Comparison of ENCODE assay signal across 20 mouse cellular contexts in the genomic region with DNA sequence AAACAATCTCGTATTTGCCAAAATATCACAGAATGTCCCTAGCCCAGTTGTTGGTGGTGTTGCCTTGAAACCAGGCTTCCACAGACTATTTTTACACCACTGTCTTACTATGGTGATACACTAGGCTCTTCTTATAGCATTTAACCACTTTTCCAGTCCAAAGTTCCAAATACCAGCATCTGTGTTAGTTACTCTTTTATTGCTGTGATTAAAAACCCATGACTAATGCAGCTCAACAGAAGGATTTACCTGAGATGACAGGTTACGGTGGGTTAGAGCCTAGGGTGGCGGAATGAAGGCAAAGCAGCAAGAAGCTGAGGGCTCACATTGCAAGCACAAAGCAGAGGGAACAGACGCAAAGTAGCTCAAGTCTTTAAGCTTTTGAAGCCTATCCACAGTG.
"Had no signal": no experiment of that assay in that cellular context is flagged by ENCODE, and none has a peak within 500 bp of the region (broad histone marks: within the 10 kb centered on the region; RNA-seq: fewer than 3 reads in every experiment).

No protein-coding gene starts in this region.

- H3K27me3 ChIP-seq: kidney, embryonic 15.5 days; liver, embryonic 13.5 days; neural tube, embryonic 12.5 days; neural tube, embryonic 15.5 days; stomach, embryonic 15.5 days had no signal

- H3K4me1 ChIP-seq: kidney, embryonic 15.5 days; midbrain, embryonic 10.5 days; neural tube, embryonic 12.5 days; neural tube, embryonic 15.5 days; stomach, embryonic 15.5 days had no signal

- H3K4me2 ChIP-seq: kidney, embryonic 15.5 days; liver, embryonic 13.5 days; neural tube, embryonic 12.5 days; neural tube, embryonic 15.5 days; stomach, embryonic 15.5 days had no signal

- H3K9ac ChIP-seq: kidney, embryonic 15.5 days; liver, embryonic 13.5 days; neural tube, embryonic 12.5 days; neural tube, embryonic 15.5 days; stomach, embryonic 15.5 days had no signal

- ATAC-seq: hindbrain, embryonic 16.5 days had no signal

- H3K36me3 ChIP-seq: neural tube, embryonic 12.5 days; neural tube, embryonic 15.5 days; stomach, embryonic 15.5 days had no signal

- DNase-seq: kidney, adult 18-20 months; kidney, postnatal 25 days; layer of hippocampus, postnatal 36 days; liver, embryonic 13.5 days; lung, adult 2 months; lung, postnatal 14 days; lung, postnatal 4 days; midbrain, embryonic 14.5 days; right cerebral cortex, adult 18-20 months; right cerebral cortex, postnatal 14 days; right cerebral cortex, postnatal 4 days; spleen, adult 18-20 months; thymus, postnatal 36 days had no signal

- H3K9me3 ChIP-seq: liver, embryonic 13.5 days; neural tube, embryonic 12.5 days; neural tube, embryonic 15.5 days; stomach, embryonic 15.5 days had no signal

- H3K27ac ChIP-seq: kidney, embryonic 15.5 days; left cerebral cortex, adult 2 months; liver, embryonic 13.5 days; midbrain, embryonic 10.5 days; neural tube, embryonic 12.5 days; neural tube, embryonic 15.5 days; stomach, embryonic 15.5 days had no signal

- H3K4me3 ChIP-seq: kidney, embryonic 15.5 days; left cerebral cortex, adult 2 months; liver, embryonic 13.5 days; midbrain, embryonic 10.5 days; neural tube, embryonic 12.5 days; neural tube, embryonic 15.5 days; stomach, embryonic 15.5 days had no signal
